Mouse (Mus musculus) liver, postnatal 0 days (tissue): ENCODE results near the gene Soga1.

Experiments used
- CTCF ChIP-seq: sonication (generic); IDR thresholded peaks from 2 replicates; pipeline ENCODE4 v1.5.1; 2016; ENCODE audit warnings: antibody characterized with exemption, low read depth
- EP300 ChIP-seq: IDR thresholded peaks from 2 replicates; pipeline ENCODE4 v1.6.1; 2016; ENCODE audit warnings: antibody characterized with exemption, low read depth, mild to moderate bottlenecking

GRCm38 (mm10) chr2:156982864-156983263 is 96.2 kb downstream of the Soga1 start:
- no peak for TF ChIP-seq CTCF
- 0 out of 2 replicates have a peak, but pooled peaks have one; percentile 29 for TF ChIP-seq EP300
